33 mouse cellular contexts compared by ENCODE assay signal in the genomic region with DNA sequence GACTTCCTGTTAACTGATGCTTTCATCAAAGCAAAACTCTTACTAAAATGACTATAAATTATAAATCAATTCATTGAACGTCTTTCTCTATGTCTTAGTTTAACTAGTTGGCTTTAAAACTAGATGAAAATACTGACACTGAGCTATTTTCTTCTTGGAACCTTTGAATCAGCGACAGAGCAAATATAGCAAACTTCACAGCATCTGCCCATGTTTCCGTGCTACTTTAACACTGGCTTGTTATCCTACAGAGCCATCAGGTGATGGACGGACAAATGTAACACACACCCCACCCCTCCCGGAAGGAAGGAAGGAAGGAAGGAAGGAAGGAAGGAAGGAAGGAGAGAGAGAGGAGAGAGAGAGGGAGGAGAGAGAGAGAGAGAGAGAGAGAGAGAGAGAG. TPM values are rescaled to one million over a fixed set of nuclear protein-coding genes. Genes with fewer than 3 reads are reported as not detected.
"Had no signal": no experiment of that assay in that cellular context is flagged by ENCODE, and none has a peak within 500 bp of the region (broad histone marks: within the 10 kb centered on the region; RNA-seq: fewer than 3 reads in every experiment).

No protein-coding gene starts in this region.

- H3K9ac ChIP-seq: heart, embryonic 15.5 days; hindbrain, embryonic 12.5 days; hindbrain, embryonic 13.5 days; hindbrain, embryonic 14.5 days; hindbrain, embryonic 15.5 days; intestine, embryonic 15.5 days; kidney, embryonic 15.5 days had no signal

- H3K27ac ChIP-seq: heart, embryonic 13.5 days; heart, embryonic 15.5 days; hindbrain, embryonic 10.5 days; hindbrain, embryonic 12.5 days; hindbrain, embryonic 13.5 days; hindbrain, embryonic 14.5 days; hindbrain, embryonic 15.5 days; hindbrain, postnatal 0 days; kidney, embryonic 15.5 days; kidney, postnatal 0 days had no signal

- H3K4me3 ChIP-seq: heart, embryonic 13.5 days; heart, embryonic 15.5 days; hindbrain, embryonic 10.5 days; hindbrain, embryonic 12.5 days; hindbrain, embryonic 13.5 days; hindbrain, embryonic 15.5 days; intestine, embryonic 15.5 days; kidney, embryonic 15.5 days; layer of hippocampus, adult 2 months; left cerebral cortex, adult 2 months had no signal

- H3K36me3 ChIP-seq: hindbrain, embryonic 12.5 days; hindbrain, embryonic 13.5 days; hindbrain, embryonic 15.5 days; intestine, embryonic 15.5 days had no signal

- H3K27me3 ChIP-seq: heart, embryonic 13.5 days; heart, embryonic 15.5 days; hindbrain, embryonic 12.5 days; hindbrain, embryonic 13.5 days; hindbrain, embryonic 15.5 days; intestine, embryonic 15.5 days; kidney, embryonic 15.5 days had no signal

- H3K9me3 ChIP-seq: heart, embryonic 15.5 days; hindbrain, embryonic 13.5 days; hindbrain, embryonic 15.5 days; intestine, embryonic 15.5 days; kidney, embryonic 15.5 days had no signal

- H3K4me2 ChIP-seq: heart, embryonic 11.5 days; heart, embryonic 13.5 days; heart, embryonic 15.5 days; hindbrain, embryonic 12.5 days; hindbrain, embryonic 13.5 days; hindbrain, embryonic 14.5 days; hindbrain, embryonic 15.5 days; intestine, embryonic 15.5 days; kidney, embryonic 15.5 days had no signal

- DNase-seq: heart, postnatal 10 days; heart, postnatal 14 days; heart, postnatal 36 days; heart, postnatal 4 days; kidney, adult 11 months; kidney, adult 18-20 months; kidney, adult 2 months; kidney, adult 8-10 months; kidney, adult 9 months; kidney, postnatal 10 days; kidney, postnatal 14 days; kidney, postnatal 25 days; kidney, postnatal 36 days; kidney, postnatal 4 days; layer of hippocampus, adult 9-11 months; layer of hippocampus, postnatal 36 days had no signal

- ATAC-seq: inflammation-experienced regulatory T-cells, adult 6 months; intestine, embryonic 15.5 days; intestine, embryonic 16.5 days; intestine, postnatal 0 days had no signal

RNA-seq across cellular contexts. Expression of a gene that starts 58.4 kb away (rescaled TPM):
- polyA plus RNA-seq: inflammation-experienced regulatory T-cells, adult 6 months had no signal
